19 mouse cellular contexts compared by ENCODE assay signal in the genomic region with DNA sequence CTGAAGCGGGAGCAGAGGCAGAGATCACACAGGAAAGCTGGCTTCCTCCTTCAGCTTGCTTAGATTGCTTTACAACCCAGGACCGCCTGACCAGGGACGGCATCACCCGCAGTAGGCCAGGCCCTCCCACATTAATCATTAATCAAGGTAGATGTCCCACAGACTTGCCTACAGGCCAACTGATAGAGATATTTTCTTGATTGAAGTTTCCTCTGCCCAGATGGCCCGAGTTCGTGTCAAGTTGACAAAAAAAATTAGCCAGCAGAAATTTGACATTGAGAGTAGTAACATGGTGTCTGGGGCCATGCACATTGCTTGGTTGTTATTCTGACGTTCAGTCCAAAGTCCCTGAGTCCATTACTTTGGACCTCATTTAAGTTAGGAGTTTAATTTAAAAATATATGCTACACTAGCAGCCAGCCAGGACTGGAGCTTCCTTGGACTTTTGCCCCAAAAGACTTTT.
A peak's percentile ranks its signal among the peaks of the same experiment; 100 is the strongest.
DNase-seq lines count a peak whose midpoint lies in the region; ATAC-seq and TF ChIP-seq lines count a peak whose summit lies in the region.
"Had no signal": no experiment of that assay in that cellular context is flagged by ENCODE, and none has a peak within 500 bp of the region (broad histone marks: within the 10 kb centered on the region; RNA-seq: fewer than 3 reads in every experiment).

No protein-coding gene starts in this region.

- no peaks in the 10 kb centered on the region for H3K9me3 ChIP-seq in liver, embryonic 11.5 days (ENCODE audit: control insufficient read depth, low read length)
- no peaks in the 10 kb centered on the region for H3K9me3 ChIP-seq in liver, postnatal 0 days (ENCODE audit: low read length)
- H3K9me3 ChIP-seq: limb, embryonic 12.5 days; neural tube, embryonic 13.5 days had no signal

- DNase-seq in liver: peak; percentile 29
- no peak for DNase-seq in liver, embryonic 11.5 days (ENCODE audit: low spot score)
- peak; percentile 70 for DNase-seq in kidney, adult 2 months
- DNase-seq in kidney, postnatal 25 days: peak; percentile 50 to 73
- DNase-seq in liver, postnatal 0 days: peak; percentile 31
- DNase-seq in adrenal gland, adult 8-10 months: no peak
- DNase-seq in thymus, postnatal 4 days: no peak
- DNase-seq in spleen, adult 18-20 months: no peak
- DNase-seq: adrenal gland, adult 2 months; cerebellum, postnatal 36 days; gastrocnemius, adult 2 months; heart, adult 11 months; right cerebral cortex, postnatal 25 days had no signal

- H3K4me1 ChIP-seq in liver, embryonic 11.5 days (replicated peaks; ENCODE audit: control insufficient read depth, insufficient read depth, low read length): no peaks in the 10 kb centered on the region; the same call in 1 of the 2 replicates
- peaks cover 9% of the 10 kb centered on the region; the same call in 1 of the 2 replicates for H3K4me1 ChIP-seq in kidney, adult 2 months (ENCODE audit: control insufficient read depth, insufficient read depth, low read length)
- H3K4me1 ChIP-seq in liver, postnatal 0 days (ENCODE audit: insufficient read depth): peaks cover 3% of the 10 kb centered on the region; the same call in 1 of the 2 replicates
- H3K4me1 ChIP-seq: limb, embryonic 12.5 days; neural tube, embryonic 13.5 days had no signal

- no peak for TF ChIP-seq CTCF in kidney, adult 2 months (conservative IDR thresholded peaks at IDR 0.05; ENCODE audit: insufficient read depth, insufficient read length, low read depth, low read length)
- no peak for TF ChIP-seq CTCF in liver, postnatal 0 days (IDR thresholded peaks at IDR 0.05; ENCODE audit: low read depth)

- no peak for ATAC-seq in liver, embryonic 11.5 days (replicated peaks; ENCODE audit: low FRiP score)
- ATAC-seq in liver, postnatal 0 days: peak; percentile 76
- ATAC-seq: forebrain, embryonic 16.5 days; inflammation-experienced regulatory T-cells, adult 6 months; lung, postnatal 0 days had no signal

- WGBS in liver, embryonic 11.5 days: 53% methylated on average over 7 of the region's 7 CpGs
- 23% methylated on average over 7 of the region's 7 CpGs for WGBS in kidney, adult 2 months
- WGBS in liver, postnatal 0 days (ENCODE audit: insufficient replicate concordance): 45% methylated on average over 7 of the region's 7 CpGs

- TF ChIP-seq EP300 in liver, postnatal 0 days (IDR thresholded peaks at IDR 0.05; ENCODE audit: low read depth): 0 out of 2 replicates have a peak, but pooled peaks have one; percentile 29

- TF ChIP-seq POLR2A in kidney, adult 2 months (IDR thresholded peaks at IDR 0.05; ENCODE audit: low read depth, low read length): no peak

- no peaks in the 10 kb centered on the region for H3K27me3 ChIP-seq in liver, embryonic 11.5 days (replicated peaks; ENCODE audit: control insufficient read depth, insufficient read depth, low read length)
- no peaks in the 10 kb centered on the region for H3K27me3 ChIP-seq in kidney, adult 2 months (replicated peaks; ENCODE audit: control insufficient read depth, insufficient read depth, low read length)
- no peaks in the 10 kb centered on the region for H3K27me3 ChIP-seq in liver, postnatal 0 days (ENCODE audit: insufficient read depth, low read length)
- H3K27me3 ChIP-seq: neural tube, embryonic 13.5 days had no signal

- H3K9ac ChIP-seq in liver, embryonic 11.5 days (ENCODE audit: low read depth, low read length): no peak overlapping the region
- H3K9ac ChIP-seq in liver, postnatal 0 days (replicated peaks): no peak overlapping the region
- H3K9ac ChIP-seq: limb, embryonic 12.5 days; neural tube, embryonic 13.5 days had no signal

- no peak overlapping the region for H3K4me2 ChIP-seq in liver, embryonic 11.5 days
- H3K4me2 ChIP-seq in liver, postnatal 0 days (ENCODE audit: low read depth, low read length): no peak overlapping the region
- H3K4me2 ChIP-seq: limb, embryonic 12.5 days; neural tube, embryonic 13.5 days had no signal

- no peak overlapping the region for H3K4me3 ChIP-seq in liver, embryonic 11.5 days (ENCODE audit: low read depth, low read length)
- no peak overlapping the region for H3K4me3 ChIP-seq in kidney, adult 2 months (ENCODE audit: insufficient read depth, low read depth, low read length)
- H3K4me3 ChIP-seq in liver, postnatal 0 days (ENCODE audit: low read depth, low read length): no peak overlapping the region
- H3K4me3 ChIP-seq: erythroblast, embryonic 14.5 days; gastrocnemius, adult 2 months; limb, embryonic 12.5 days; neural tube, embryonic 13.5 days had no signal

- H3K27ac ChIP-seq in liver, embryonic 11.5 days (ENCODE audit: low read depth, low read length): no peak overlapping the region
- H3K27ac ChIP-seq in kidney, adult 2 months (ENCODE audit: insufficient read depth, low read depth, low read length): no peak overlapping the region
- peak overlapping the region; percentile 22; the same call in 1 of the 2 replicates for H3K27ac ChIP-seq in liver, postnatal 0 days (ENCODE audit: low read depth)
- H3K27ac ChIP-seq: gastrocnemius, adult 2 months; limb, embryonic 12.5 days; neural tube, embryonic 13.5 days had no signal

- H3K36me3 ChIP-seq in liver, embryonic 11.5 days (ENCODE audit: control insufficient read depth, insufficient read depth, low read length): no peaks in the 10 kb centered on the region
- H3K36me3 ChIP-seq in kidney, adult 2 months (ENCODE audit: control insufficient read depth, insufficient read depth, low read length): no peaks in the 10 kb centered on the region
- H3K36me3 ChIP-seq in liver, postnatal 0 days (replicated peaks; ENCODE audit: insufficient read depth, low read length): peaks cover 8% of the 10 kb centered on the region; the same call in 1 of the 2 replicates
- H3K36me3 ChIP-seq: limb, embryonic 12.5 days; neural tube, embryonic 13.5 days had no signal

Comparison
In these comparisons a context has a peak if more than half of its experiments do, and no peak if none do; other contexts are left out.
1. DNase-seq: peak in liver (single experiment), kidney, adult 2 months (single experiment), kidney, postnatal 25 days (2 of 2) and liver, postnatal 0 days (single experiment); none in liver, embryonic 11.5 days (single experiment), adrenal gland, adult 8-10 months (single experiment), thymus, postnatal 4 days (single experiment) and spleen, adult 18-20 months (0 of 2).